Mouse (Mus musculus): ENCODE data around the gene Cyb561. TPM values are rescaled to one million over a fixed set of nuclear protein-coding genes. Genes with fewer than 3 reads are reported as not detected.
A peak's percentile ranks its signal among the peaks of the same experiment; 100 is the strongest.

The Cyb561 gene
- polyA plus RNA-seq, 1 experiment from 2014 or later: 21.6 TPM

DNA sequence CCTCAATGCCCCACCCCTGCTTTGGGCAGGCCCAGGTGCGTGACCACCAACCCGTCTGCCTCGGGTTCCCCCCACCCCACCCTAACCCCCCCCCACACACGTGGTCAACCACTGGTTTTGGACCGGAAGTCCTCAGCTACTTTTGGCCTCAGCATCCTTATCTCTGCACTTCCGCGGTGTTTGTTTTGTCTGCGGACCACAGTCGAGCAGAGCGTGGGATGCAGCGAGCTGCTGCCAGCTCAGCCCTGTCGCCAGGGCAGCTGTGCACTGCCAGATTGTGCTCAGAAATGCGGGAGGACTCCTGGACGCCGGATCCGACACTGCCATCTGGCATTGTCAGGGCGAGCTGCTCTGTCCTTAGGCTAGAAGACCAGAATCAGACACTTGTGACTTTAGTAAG is 6.2 kb upstream of the Cyb561 start:
- WGBS: 48% methylated on average over 17 of the region's 17 CpGs
- no peak overlapping the region for H3K4me3 ChIP-seq (ENCODE audit: low read depth, low read length)
- H3K27me3 ChIP-seq (replicated peaks; ENCODE audit: control insufficient read depth, insufficient read depth, low read length): no peaks in the 10 kb centered on the region
- no peak for ATAC-seq (ENCODE audit: low read depth)
- no peak overlapping the region for H3K4me2 ChIP-seq (ENCODE audit: low read depth, low read length)
- no peaks in the 10 kb centered on the region for H3K4me1 ChIP-seq (ENCODE audit: control insufficient read depth, insufficient read depth, low read length)
- DNase-seq (ENCODE audit: low spot score): no peak
- H3K9ac ChIP-seq (ENCODE audit: low read depth, low read length): no peak overlapping the region
- H3K9me3 ChIP-seq (ENCODE audit: control insufficient read depth, low read length): no peaks in the 10 kb centered on the region
- no peak overlapping the region for H3K27ac ChIP-seq (replicated peaks; ENCODE audit: low read depth, low read length)
- H3K36me3 ChIP-seq (ENCODE audit: control insufficient read depth, insufficient read depth, low read length): no peaks in the 10 kb centered on the region

DNA sequence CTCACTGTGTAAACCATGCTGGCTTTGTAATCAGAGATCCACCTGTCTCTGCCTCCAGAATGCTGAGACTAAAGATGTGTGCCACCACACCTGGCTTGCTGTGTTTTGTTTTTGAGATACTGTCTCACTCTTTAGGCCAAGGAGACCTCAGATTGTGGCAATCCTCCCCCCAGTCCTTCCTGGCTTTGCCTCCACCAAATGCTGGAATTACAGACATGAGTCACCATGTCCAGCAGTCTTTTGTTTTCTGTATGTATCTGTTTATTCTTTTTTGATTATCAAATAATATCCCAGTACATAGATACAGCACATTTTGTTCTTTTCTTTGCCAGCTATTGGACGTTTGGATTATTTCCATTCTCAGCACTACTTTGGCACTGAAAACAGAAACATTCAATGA is 5.4 kb upstream of the Cyb561 start:
- Histone ChIP-seq H3K4me2 (ENCODE audit: low read depth, low read length) (no peak overlapping the region), H3K27me3 (replicated peaks; ENCODE audit: control insufficient read depth, insufficient read depth, low read length) (no peaks in the 10 kb centered on the region), H3K9ac (ENCODE audit: low read depth, low read length) (no peak overlapping the region), H3K36me3 (ENCODE audit: control insufficient read depth, insufficient read depth, low read length) (no peaks in the 10 kb centered on the region), H3K4me1 (ENCODE audit: control insufficient read depth, insufficient read depth, low read length) (no peaks in the 10 kb centered on the region), H3K9me3 (ENCODE audit: control insufficient read depth, low read length) (no peaks in the 10 kb centered on the region), H3K27ac (replicated peaks; ENCODE audit: low read depth, low read length) (no peak overlapping the region), H3K4me3 (ENCODE audit: low read depth, low read length) (no peak overlapping the region)
- no peak for DNase-seq (ENCODE audit: low spot score)
- 58% methylated on average over 1 of the region's 1 CpGs for WGBS
- no peak for ATAC-seq (ENCODE audit: low read depth)

DNA sequence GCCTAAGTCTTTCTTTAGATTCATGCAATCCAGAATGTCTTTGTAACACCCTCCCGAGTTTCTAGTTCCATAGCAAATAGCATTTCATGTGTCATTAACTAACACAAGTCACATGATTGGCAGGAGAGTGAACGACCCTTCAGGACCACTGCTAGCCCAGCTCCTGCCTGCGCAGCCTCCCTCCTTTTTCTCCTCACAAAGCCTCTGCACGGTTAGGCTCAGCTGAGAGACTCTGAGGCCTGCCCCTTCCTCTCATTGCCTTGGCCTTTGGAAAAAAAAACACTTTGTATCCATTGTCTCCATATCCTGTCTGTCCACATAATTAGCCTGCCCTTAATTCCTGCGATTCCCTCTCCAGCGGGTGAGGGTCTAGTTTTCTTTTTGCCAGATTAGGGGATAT is 4.4 kb upstream of the Cyb561 start:
- WGBS: 58% methylated on average over 6 of the region's 6 CpGs
- Histone ChIP-seq H3K36me3 (ENCODE audit: control insufficient read depth, insufficient read depth, low read length) (no peaks in the 10 kb centered on the region), H3K4me1 (ENCODE audit: control insufficient read depth, insufficient read depth, low read length) (no peaks in the 10 kb centered on the region; the same call in 1 of the 2 replicates), H3K4me2 (ENCODE audit: low read depth, low read length) (no peak overlapping the region), H3K9me3 (ENCODE audit: control insufficient read depth, low read length) (no peaks in the 10 kb centered on the region), H3K27ac (replicated peaks; ENCODE audit: low read depth, low read length) (no peak overlapping the region), H3K4me3 (ENCODE audit: low read depth, low read length) (no peak overlapping the region), H3K27me3 (replicated peaks; ENCODE audit: control insufficient read depth, insufficient read depth, low read length) (no peaks in the 10 kb centered on the region), H3K9ac (ENCODE audit: low read depth, low read length) (no peak overlapping the region)
- ATAC-seq (ENCODE audit: low read depth) (no peak), DNase-seq (ENCODE audit: low spot score) (no peak)

DNA sequence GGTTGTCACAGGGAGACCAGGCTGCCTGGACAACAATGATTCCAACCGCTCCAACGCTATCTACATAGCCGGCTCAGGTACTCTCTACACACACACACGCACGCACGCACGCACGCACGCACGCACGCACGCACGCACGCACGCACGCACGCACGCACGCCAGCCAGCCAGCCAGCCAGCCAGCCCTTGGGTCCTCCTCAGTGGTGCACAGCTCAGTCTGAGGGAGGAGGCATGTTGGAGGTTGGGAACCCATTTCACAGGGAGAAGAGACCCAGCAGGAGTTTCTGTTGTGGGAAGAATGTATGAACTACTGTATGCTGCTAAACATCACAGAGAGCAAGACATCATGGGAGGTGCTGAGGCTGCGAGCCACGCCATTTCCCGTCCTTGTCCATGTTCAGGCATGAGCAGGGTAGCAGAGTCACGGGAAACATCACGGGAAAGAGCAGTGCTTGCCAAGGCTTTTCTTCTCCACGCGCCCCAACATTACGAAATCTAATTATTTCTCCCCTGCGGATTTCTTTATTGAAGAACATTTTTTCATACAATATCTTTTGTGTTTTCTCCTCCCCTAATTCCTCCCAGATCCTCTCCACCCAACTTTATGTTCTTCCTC is 2.8 kb upstream of the Cyb561 start:
- no peaks in the 10 kb centered on the region for H3K36me3 ChIP-seq (ENCODE audit: control insufficient read depth, insufficient read depth, low read length)
- H3K27me3 ChIP-seq (replicated peaks; ENCODE audit: control insufficient read depth, insufficient read depth, low read length): no peaks in the 10 kb centered on the region
- no peak overlapping the region for H3K4me2 ChIP-seq (ENCODE audit: low read depth, low read length)
- no peak overlapping the region for H3K27ac ChIP-seq (replicated peaks; ENCODE audit: low read depth, low read length)
- no peaks in the 10 kb centered on the region for H3K9me3 ChIP-seq (ENCODE audit: control insufficient read depth, low read length)
- H3K4me1 ChIP-seq (ENCODE audit: control insufficient read depth, insufficient read depth, low read length): peaks cover 2% of the 10 kb centered on the region; the same call in 1 of the 2 replicates
- H3K4me3 ChIP-seq (ENCODE audit: low read depth, low read length): no peak overlapping the region
- H3K9ac ChIP-seq (ENCODE audit: low read depth, low read length): no peak overlapping the region
- DNase-seq (ENCODE audit: low spot score): no peak
- 87% methylated on average over 28 of the region's 28 CpGs for WGBS
- ATAC-seq (ENCODE audit: low read depth): no peak

DNA sequence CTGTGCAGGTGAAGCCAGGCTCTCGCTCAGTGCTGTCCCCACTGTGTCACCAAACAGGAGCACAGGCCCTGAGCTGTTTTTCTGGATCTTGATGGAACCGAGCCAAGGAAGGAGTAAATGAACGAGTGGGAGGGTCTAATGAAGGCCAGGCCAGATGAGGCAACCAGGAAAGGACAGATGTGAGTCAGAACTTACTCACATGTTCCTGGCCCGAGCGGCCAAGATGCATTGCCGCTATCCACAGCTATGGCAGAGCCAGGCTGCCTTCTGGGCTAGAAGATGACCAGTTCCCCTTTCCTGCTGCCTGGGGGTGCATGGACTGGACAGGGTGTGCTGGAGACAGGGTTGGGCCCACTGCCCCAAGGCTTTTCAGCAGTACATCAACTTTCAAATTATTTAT is 266 bp upstream of the Cyb561 start:
- Histone ChIP-seq H3K4me3 (ENCODE audit: low read depth, low read length) (no peak overlapping the region), H3K9ac (ENCODE audit: low read depth, low read length) (no peak overlapping the region), H3K36me3 (ENCODE audit: control insufficient read depth, insufficient read depth, low read length) (no peaks in the 10 kb centered on the region), H3K4me2 (ENCODE audit: low read depth, low read length) (no peak overlapping the region), H3K9me3 (ENCODE audit: control insufficient read depth, low read length) (no peaks in the 10 kb centered on the region), H3K27me3 (replicated peaks; ENCODE audit: control insufficient read depth, insufficient read depth, low read length) (no peaks in the 10 kb centered on the region), H3K4me1 (ENCODE audit: control insufficient read depth, insufficient read depth, low read length) (peaks cover 2% of the 10 kb centered on the region; the same call in 1 of the 2 replicates), H3K27ac (replicated peaks; ENCODE audit: low read depth, low read length) (no peak overlapping the region)
- WGBS: 68% methylated on average over 6 of the region's 6 CpGs
- ATAC-seq (ENCODE audit: low read depth) (no peak), DNase-seq (ENCODE audit: low spot score) (peak; percentile 35)

DNA sequence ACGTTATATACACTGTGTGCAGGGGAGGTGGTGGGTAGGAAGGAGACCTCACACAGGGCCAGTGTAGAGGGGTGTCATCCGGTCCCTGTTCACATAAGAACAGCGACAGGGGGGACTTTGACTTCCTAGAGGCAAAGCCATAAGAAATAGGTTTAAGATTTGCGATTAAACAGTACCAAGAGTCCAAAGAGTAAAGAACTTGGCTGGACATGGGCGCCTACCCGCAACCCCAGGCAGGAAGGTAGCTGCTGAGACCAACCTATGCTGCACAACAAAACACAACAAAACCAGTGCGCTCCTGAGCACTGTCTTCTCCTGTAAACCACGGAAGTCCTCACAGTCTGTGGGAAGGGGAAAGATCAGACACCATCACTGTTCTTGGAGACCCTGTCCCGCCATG is 1.0 kb downstream of the Cyb561 start:
- DNase-seq (ENCODE audit: low spot score) (no peak), ATAC-seq (ENCODE audit: low read depth) (no peak)
- Histone ChIP-seq H3K9ac (ENCODE audit: low read depth, low read length) (no peak overlapping the region), H3K4me1 (ENCODE audit: control insufficient read depth, insufficient read depth, low read length) (peaks cover 2% of the 10 kb centered on the region; the same call in 1 of the 2 replicates), H3K27me3 (replicated peaks; ENCODE audit: control insufficient read depth, insufficient read depth, low read length) (no peaks in the 10 kb centered on the region), H3K9me3 (ENCODE audit: control insufficient read depth, low read length) (no peaks in the 10 kb centered on the region), H3K4me2 (ENCODE audit: low read depth, low read length) (no peak overlapping the region), H3K4me3 (ENCODE audit: low read depth, low read length) (no peak overlapping the region), H3K36me3 (ENCODE audit: control insufficient read depth, insufficient read depth, low read length) (no peaks in the 10 kb centered on the region), H3K27ac (replicated peaks; ENCODE audit: low read depth, low read length) (no peak overlapping the region)
- 83% methylated on average over 9 of the region's 9 CpGs for WGBS

DNA sequence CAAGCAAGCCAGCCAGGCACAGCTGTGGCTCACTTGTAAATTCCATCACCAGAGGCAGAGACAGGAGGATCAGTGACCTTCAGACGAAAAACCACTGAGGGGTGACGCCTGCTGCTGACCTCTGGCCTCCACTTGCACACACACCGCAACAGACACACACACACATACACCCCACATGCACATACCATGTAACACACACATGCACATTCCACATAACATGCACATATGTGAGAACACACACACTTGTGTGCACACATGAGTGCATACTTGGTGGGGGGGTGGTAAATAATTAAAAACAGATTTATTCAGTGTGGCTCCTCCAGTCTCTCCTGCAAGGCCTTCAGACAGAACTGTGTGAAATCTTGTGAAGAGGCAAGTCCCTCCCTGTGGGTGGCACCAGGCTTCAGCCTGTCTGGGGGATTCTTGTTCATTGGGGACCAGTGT is 1.5 kb downstream of the Cyb561 start:
- H3K4me3 ChIP-seq (ENCODE audit: low read depth, low read length): no peak overlapping the region
- 19% methylated on average over 3 of the region's 3 CpGs for WGBS
- no peaks in the 10 kb centered on the region for H3K27me3 ChIP-seq (replicated peaks; ENCODE audit: control insufficient read depth, insufficient read depth, low read length)
- peaks cover 2% of the 10 kb centered on the region; the same call in 1 of the 2 replicates for H3K4me1 ChIP-seq (ENCODE audit: control insufficient read depth, insufficient read depth, low read length)
- no peak overlapping the region for H3K9ac ChIP-seq (ENCODE audit: low read depth, low read length)
- H3K4me2 ChIP-seq (ENCODE audit: low read depth, low read length): no peak overlapping the region
- no peak for ATAC-seq (ENCODE audit: low read depth)
- no peaks in the 10 kb centered on the region for H3K9me3 ChIP-seq (ENCODE audit: control insufficient read depth, low read length)
- no peak overlapping the region for H3K27ac ChIP-seq (replicated peaks; ENCODE audit: low read depth, low read length)
- no peaks in the 10 kb centered on the region for H3K36me3 ChIP-seq (ENCODE audit: control insufficient read depth, insufficient read depth, low read length)
- DNase-seq (ENCODE audit: low spot score): peak; percentile 10

DNA sequence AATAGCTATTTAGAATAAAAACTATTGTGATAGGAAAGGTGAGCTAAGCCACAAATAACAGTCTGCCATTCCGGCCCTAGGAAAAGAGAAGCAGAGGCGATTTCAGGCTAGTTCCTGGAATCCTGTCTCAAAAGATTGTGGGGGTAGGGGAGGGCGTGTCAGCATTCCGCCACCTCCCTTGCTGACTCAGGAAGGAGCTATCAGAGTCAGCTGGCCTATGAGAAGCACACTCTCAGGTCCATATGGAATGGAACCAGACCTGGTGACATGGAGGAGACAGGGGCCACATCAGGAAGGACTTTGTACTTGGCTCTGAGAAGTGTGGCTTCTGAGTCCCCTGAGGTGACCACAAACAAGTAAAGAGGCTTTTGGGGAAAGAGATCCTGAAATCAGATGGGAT is 2.6 kb downstream of the Cyb561 start:
- Histone ChIP-seq H3K4me3 (ENCODE audit: low read depth, low read length) (no peak overlapping the region), H3K9ac (ENCODE audit: low read depth, low read length) (no peak overlapping the region), H3K4me2 (ENCODE audit: low read depth, low read length) (no peak overlapping the region), H3K27me3 (replicated peaks; ENCODE audit: control insufficient read depth, insufficient read depth, low read length) (no peaks in the 10 kb centered on the region), H3K4me1 (ENCODE audit: control insufficient read depth, insufficient read depth, low read length) (peaks cover 2% of the 10 kb centered on the region; the same call in 1 of the 2 replicates), H3K27ac (replicated peaks; ENCODE audit: low read depth, low read length) (no peak overlapping the region), H3K36me3 (ENCODE audit: control insufficient read depth, insufficient read depth, low read length) (no peaks in the 10 kb centered on the region), H3K9me3 (ENCODE audit: control insufficient read depth, low read length) (no peaks in the 10 kb centered on the region)
- DNase-seq (ENCODE audit: low spot score) (no peak), ATAC-seq (ENCODE audit: low read depth) (no peak)
- 62% methylated on average over 4 of the region's 4 CpGs for WGBS

DNA sequence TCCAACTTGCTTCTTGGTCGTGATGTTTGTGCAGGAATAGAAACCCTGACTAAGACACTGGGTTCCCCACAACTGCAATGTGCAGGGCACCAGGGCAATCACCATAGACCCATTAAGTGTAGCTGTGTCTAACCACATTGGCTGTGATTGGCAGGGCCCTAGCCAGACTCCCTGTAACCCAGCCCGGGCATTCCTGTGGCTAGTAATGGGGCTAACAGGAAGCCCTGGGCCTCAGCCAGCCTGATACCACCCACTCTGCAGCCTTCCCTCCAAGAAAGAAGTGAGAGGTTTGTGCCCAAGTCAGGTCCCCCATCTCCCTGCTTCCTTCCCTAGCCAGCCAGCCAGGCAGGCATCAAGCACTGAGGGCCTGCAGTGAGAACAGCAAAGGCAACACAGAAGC is 4.9 kb downstream of the Cyb561 start:
- DNase-seq (ENCODE audit: low spot score) (peak; percentile 9), ATAC-seq (ENCODE audit: low read depth) (no peak)
- WGBS: 61% methylated on average over 2 of the region's 2 CpGs
- Histone ChIP-seq H3K4me3 (ENCODE audit: low read depth, low read length) (no peak overlapping the region), H3K27ac (replicated peaks; ENCODE audit: low read depth, low read length) (no peak overlapping the region), H3K9me3 (ENCODE audit: control insufficient read depth, low read length) (no peaks in the 10 kb centered on the region), H3K9ac (ENCODE audit: low read depth, low read length) (no peak overlapping the region), H3K36me3 (ENCODE audit: control insufficient read depth, insufficient read depth, low read length) (no peaks in the 10 kb centered on the region), H3K4me1 (ENCODE audit: control insufficient read depth, insufficient read depth, low read length) (peaks cover 9% of the 10 kb centered on the region; the same call in 1 of the 2 replicates), H3K4me2 (ENCODE audit: low read depth, low read length) (no peak overlapping the region), H3K27me3 (replicated peaks; ENCODE audit: control insufficient read depth, insufficient read depth, low read length) (peaks cover 16% of the 10 kb centered on the region)

All from embryonic facial prominence, embryonic 14.5 days (tissue).